Mouse (Mus musculus): Measurements from ENCODE around the gene Sema7a. TPM values are rescaled to one million over a fixed set of nuclear protein-coding genes. Genes with fewer than 3 reads are reported as not detected.

Sema7a gene
- total RNA-seq, 2 experiments from 2014 or later = 0.26 TPM; not detected in 1

DNA sequence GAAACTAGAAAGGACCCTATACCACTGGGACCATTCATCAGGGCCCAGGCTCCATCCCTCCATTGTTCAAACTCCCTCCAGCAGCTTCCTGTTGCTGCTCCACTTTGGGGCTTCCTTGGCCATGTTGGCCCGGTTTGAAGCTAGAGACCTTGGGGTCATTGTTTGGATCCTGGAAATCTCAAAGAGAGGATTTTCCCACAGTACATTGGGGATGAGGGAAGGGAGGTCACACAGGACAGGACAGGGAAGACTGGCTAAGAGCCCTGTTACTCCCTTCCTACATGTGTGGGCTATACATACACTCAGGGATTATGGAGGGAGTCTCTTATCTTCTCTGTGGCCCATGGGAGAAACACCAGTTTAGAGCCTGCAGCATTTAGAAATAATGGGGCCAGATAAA, 18.7 kb downstream of the Sema7a start:
- no peak for ATAC-seq (replicated peaks; ENCODE audit: poor library complexity, severe bottlenecking)

DNA sequence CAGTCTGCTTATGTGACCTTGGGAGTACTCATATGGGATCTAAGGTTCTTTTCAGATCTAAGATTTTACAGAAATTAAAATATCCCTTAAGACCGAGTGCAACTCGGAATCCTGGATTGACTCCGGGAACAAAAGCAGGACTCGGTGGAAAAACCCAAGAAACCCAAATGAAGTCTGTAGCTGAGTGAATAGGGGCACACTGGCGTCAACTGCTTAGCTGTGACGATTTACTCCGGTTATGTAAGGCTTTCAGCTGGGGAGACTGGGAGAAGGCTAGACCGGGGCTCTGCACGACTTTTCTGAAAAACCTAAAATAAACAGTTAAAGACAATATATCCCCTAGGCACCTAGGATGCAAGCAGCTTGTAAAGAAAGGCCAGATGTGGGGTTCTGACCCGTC, 19.5 kb downstream of the Sema7a start:
- no peak for ATAC-seq (replicated peaks; ENCODE audit: poor library complexity, severe bottlenecking)

DNA sequence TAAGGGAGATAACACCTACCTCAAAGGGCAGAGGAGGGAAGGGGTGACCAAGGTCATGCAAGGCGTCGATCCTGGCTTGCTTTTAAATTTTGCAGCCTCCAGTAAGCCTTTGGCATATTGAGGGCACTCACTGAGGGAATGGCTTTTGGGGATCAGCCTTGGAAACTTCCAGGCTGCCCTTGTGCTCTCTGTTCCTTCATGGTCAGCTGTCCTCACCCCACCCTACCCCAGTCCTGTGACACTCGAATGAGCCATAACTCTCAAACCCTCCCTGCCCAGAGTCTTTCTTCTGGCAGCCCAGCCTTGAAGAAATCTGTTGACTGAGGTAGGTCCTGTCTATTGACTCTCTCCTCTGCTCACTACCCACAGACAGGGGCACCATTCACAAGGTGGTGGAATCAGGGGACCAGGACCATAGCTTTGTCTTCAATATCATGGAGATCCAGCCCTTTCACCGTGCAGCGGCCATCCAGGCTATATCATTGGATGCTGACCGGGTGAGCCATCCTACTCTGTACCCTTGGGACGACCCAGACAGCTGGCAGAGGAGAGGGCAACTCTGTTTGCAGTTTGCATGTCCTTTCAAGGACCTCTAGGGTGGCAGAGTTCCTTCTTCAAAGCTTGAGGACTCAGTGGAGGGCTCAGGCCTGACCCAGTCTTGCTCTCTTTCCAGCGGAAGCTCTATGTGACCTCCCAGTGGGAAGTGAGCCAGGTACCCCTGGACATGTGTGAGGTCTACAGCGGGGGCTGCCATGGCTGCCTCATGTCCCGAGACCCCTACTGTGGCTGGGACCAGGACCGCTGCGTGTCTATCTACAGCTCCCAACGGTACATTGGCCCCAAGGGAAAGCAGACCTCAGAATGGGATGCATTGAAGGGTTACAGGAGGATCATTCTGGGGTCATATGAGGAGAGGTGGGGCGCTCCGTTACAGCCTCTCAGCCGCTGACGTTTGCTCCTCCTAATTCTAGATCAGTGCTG, 20.3 kb downstream of the Sema7a start:
- no peak for ATAC-seq (replicated peaks; ENCODE audit: poor library complexity, severe bottlenecking)

DNA sequence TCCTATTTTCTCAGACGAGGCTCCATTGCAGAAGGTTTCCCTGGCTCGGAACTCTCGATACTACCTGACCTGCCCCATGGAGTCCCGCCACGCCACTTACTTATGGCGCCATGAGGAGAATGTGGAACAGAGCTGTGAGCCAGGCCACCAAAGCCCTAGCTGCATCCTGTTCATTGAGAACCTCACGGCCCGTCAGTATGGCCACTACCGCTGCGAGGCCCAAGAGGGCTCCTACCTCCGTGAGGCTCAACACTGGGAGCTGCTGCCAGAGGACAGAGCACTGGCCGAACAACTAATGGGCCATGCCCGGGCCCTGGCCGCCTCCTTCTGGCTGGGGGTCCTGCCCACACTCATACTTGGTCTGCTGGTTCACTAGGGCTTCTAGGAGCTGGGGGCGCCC, 21.3 kb downstream of the Sema7a start:
- no peak for ATAC-seq (replicated peaks; ENCODE audit: poor library complexity, severe bottlenecking)

DNA sequence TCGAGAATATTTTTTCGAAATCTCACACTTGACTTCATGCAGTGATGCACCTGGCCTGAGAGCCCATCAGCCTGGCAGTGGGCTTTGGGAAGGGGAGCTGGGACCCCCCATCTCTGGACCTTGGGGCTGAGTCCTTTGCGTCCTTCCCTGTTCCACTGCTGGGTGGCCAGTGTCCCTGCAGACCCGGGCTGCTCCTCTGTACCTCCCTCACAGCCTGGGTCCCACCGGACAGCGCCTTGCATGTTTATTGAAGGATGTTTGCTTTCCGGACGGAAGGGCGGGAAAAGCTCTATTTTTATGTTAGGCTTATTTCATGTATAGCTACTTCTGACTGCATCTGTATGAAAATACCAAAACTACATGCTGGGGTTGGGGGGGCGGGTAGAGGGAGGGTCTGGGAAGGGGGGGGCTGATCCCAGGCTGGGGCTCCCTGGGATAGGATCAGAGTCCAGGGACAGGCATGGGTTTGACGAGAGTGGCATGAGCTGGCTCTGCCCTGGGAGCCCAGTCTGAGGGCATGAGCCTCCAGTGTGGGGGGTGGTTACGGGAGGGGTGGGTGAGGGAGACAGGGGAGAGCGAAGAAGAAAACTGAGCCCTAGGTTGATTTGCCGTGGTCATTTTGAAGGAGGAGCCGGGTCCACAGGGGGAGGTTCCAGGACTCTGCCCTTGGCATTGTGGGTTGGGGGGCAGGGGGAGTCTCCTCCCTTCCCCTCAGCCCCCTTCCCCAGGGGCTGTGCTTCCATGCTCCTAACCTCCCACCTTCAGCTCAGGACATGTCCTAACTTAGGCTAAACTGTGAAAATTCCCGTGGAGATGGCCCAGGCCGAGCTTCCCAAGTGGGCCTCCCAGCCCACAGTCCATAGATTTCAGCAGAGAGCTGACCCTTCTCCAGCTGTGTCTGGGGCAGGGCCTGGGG, 22.2 kb downstream of the Sema7a start:
- ATAC-seq (replicated peaks; ENCODE audit: poor library complexity, severe bottlenecking) = no peak

DNA sequence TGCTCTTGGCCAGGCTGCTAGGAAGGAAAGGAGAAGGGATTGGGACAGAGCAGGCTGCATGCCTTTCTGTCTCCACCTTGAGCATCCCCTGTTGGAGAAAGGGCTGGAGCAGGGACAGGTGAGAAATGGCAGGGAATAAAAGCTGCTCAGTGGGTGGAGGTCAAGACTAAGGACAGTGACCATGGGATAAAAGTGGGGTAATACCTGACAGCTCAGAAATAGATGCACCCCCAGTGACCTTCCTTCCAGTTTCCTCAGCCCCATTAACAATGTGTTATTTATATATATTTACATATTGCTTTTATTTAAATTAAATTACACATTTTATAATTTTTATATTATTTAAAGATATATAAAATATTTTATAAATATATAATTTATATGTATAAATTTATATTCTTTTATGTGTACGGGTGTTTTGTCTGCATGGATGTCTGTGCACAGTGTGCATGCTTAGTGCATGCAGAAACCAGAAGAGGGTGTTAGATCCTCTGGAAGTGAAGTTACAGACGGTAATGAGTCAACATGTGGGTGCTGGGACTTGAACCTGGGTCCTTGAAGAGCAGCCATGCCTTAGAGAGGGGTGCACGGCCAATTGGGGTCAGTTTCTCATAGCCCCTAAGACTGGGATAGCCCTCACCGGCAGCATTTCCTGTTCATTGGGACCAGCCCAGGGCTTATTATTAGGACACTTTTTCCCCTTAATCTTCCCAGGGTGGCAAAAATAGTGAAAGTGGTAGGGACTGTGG, 23.5 kb downstream of the Sema7a start:
- ATAC-seq (replicated peaks; ENCODE audit: poor library complexity, severe bottlenecking) = no peak

DNA sequence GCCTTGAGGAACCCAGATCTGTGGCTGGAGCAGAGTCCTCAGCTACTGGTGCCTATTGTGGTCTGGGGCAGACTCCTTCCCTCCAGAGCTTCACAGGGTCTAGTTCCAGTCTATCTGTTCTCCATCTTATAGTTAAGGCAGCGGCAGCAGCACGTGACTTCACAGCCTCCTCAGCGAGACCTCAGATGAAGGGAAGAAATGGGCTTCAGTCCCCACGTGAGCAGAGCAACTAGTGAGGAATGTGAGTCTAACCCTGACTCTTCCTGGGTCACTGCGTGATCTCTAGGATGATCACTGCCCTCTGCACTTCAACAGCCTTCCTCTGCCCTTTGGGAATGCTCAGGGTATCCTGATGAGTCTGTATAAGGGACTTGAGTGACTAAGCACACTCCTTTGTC, 24.1 kb downstream of the Sema7a start:
- ATAC-seq (replicated peaks; ENCODE audit: poor library complexity, severe bottlenecking) = no peak

DNA sequence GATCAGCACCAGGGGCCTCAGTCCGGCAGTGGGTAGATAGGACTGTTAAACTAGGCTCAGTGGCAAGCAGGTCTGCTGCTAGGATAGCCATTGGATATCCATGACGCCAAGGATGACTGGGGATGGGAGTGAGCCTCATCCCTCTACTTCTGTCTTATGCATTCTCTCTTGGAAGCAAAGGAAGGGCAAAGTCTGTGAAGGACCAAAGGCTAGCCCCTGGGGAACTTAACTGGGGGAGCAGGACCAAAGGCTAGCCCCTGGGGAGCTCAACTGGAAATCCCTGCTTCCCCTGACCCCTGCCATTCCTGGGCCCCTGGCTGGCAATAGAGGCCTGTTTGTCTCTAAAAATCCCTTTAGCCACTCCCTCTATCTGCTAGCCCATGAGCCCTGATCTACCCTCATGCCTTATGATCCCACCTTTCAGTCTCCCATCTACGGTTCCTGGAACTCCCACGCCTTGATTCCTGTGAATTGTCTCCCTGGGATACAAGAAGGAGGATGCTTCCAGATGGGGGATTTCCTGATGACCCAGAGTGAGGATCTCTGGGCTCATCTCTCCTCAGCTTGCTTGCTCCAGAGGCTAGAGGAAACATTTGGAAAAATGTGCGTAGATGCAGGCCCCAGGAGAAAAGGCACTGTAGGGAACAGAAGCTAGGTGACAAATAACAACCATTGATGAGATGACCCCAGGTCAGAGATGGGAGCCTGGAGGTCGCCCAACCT, 24.8 kb downstream of the Sema7a start:
- ATAC-seq (replicated peaks; ENCODE audit: poor library complexity, severe bottlenecking) = no peak

DNA sequence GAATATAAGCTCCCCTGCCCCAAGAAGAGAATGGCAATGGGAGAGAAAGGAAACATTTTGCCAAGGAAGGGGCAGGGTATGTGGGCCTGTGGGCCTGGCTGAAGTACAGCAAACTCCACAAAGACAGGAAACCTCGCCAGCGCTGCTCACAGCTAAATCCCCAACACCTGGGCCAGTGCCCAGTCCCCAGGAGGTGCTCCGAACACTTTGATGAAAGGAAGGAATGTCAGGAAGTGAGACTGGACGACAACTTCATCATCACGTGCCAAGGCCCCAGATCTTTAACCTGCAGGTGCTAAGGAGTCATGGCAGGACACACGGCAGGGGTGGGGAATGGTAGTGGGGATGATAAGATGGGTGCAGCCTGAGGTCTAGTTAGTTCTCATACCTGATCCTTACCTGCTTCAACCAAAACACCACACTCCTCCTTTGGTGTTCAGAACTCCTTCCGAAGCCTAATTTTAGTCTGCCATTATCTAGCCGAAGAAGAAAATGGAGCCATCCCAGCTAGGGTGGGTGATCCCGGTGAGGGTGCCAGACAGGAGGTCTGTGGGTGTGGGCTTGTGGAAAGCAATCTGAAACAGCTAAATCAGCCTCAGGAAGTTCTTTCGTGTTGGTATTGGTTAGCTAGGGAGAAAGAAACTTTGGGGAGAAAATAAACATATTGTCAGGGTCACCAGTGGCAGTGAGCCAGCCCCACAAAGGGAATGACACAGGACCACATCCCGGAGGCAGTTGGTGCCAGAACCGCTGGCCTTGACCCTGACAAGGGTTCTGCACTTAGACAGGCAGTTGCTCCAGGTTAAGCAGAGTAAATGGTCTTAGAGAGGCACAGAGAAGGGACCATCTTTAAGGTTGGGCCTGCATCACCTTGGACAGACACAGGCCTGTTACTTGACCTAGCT, 25.6 kb downstream of the Sema7a start:
- no peak for ATAC-seq (replicated peaks; ENCODE audit: poor library complexity, severe bottlenecking)

DNA sequence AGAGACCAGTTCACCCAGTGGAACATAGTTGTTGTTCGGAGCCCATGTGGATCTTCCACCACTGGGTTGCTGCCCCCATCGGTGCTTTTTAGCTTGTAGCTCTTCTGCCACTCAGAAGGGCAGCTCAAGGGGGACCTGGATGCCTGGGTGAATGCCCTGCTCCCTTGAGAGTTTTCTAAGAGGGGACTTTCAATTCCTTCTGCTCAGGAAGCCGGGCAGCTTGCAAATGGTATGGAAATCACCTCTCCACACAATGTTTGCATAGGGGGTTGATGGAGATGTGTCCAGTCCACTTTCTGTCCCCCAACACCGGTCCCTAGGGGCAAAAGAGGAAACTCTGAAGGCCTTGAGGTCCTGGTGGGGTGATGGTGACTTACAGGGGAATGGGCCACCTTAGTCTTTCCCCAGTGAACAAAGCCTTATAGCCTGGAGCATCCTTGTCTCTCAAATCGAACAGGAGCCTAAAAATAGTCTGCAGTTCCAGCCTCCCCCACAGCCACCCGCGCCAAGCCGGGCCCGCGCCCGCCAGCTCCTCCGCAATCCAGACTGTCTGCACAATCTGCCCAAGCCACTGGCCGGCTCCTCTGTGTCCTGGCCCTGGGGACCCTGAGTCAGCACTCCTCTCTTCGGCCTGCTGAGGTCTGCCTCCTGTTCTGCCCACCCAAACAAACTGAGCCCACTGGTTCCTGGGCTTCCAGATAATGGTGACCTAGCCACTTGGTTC, 27.5 kb downstream of the Sema7a start:
- no peak for ATAC-seq (replicated peaks; ENCODE audit: poor library complexity, severe bottlenecking)

DNA sequence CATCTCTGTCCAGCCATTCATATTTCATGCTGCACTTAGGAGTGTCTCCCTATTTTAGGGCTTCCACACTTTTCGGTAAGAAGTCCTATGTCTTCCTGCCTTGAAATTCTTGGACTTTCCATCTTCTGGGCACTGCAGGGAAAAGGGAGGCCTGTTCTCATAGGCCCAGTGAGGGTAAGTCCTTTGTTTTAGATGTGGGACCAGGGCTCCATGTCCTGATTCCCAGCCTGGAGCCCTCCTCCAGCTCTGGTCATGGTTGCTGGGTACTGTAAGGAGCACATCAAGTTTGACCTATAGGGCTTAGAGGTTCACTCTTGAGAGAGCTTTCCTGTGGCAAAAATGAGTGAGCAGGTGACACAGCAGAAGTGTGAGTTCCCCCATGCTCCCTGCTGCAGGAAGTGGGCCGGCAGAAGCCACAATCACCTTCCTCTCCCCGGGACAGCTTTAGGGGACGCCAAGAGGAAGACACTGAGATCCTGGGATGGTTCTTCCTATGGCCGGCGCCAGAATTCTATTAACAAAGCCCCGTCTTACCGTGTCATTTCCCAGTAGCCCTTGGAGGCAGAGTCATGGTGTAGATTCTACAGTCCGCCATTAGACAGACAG, 28.4 kb downstream of the Sema7a start:
- peak; percentile 50 for ATAC-seq (replicated peaks; ENCODE audit: poor library complexity, severe bottlenecking)

DNA sequence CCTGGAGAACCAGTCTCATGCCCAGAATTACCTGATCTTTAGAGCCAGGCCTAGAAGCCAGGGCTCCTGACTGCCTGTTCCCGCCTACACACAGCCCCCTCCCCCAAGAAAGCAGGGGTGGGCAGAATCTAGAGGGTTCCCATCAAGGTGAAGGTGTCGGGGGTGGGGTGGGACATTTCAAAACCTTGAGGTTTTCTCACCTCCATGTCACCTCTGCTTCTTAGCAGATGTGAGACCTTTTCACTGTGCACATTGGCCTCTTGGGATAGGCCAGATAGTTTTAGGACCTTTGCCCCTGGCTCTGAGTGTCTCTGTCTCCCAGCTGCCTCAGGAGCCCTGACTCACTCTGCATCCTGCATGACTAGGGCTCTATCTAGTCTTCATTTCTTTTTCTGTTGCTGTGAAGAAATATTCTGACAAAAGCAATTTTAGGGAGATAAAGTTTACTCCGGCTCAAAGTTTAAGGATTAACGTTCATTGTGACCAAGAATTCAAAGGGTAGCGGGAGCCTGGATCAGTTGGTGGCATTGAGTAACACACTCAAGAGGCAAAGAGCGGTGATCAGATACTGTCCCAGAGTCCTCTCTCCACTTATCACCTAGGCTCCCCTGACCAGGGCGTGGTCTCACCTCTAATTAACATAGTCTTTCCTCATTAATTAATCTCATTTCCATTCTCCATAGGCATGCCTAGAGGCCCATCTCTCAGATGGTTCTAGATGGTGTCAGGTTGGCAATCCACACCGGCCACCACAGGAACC, 29.1 kb downstream of the Sema7a start:
- ATAC-seq (replicated peaks; ENCODE audit: poor library complexity, severe bottlenecking) = no peak

DNA sequence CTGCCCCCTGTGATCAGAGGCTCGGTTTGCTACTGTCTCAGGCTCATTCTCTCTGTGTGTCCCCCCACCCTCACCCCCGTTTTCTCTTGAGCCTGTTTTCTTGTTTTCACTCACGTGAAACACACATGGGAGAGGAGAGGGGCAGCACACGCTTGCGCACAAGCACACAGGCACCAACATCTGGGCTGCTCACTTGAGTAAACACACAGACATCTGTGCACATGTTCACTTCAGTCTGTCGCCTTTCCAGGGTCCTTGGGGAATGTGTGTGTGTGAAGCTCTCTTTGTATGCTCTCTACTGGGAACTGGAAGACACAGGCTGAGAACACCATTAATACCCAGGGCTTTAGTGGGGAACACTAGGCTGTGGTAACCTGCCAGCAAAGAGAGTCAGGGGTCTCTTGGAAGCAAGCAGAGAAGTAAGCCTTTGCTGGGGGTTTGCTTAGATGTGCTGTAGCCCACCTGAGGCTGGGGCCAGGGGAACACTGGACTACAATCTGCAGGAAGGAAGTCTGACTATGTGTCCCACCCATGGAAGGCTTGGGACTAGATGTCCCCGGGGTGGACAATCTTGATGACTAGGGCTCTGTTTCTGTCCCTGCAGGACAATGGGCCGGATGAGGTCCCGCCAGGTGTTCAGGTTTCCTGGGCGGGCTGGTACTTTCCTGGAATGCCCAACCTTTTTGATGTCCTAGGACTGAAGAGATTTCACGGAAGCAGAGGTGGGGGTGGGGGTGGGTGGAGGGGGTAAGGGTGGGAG, 30.0 kb downstream of the Sema7a start:
- ATAC-seq (replicated peaks; ENCODE audit: poor library complexity, severe bottlenecking) = no peak

DNA sequence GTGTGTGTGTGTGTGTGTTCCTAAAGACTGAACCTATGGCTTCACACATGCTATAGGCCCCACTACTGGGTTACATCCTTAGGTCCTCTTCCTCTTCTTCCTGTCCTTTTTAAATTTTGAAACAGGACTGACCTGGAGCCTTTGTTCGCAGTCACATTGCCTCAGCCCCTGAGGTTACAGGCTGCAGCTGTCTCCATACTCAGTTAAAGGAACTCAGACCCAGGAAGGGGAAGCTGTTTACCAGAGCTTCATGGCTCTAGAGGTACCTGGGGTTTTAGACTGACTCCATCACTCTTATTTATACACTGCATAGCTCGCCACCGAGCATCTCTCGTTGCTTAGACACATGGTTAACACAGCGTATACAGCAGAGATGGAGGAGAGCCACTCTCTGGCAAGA, 31.5 kb downstream of the Sema7a start:
- ATAC-seq (replicated peaks; ENCODE audit: poor library complexity, severe bottlenecking) = peak; percentile 58

DNA sequence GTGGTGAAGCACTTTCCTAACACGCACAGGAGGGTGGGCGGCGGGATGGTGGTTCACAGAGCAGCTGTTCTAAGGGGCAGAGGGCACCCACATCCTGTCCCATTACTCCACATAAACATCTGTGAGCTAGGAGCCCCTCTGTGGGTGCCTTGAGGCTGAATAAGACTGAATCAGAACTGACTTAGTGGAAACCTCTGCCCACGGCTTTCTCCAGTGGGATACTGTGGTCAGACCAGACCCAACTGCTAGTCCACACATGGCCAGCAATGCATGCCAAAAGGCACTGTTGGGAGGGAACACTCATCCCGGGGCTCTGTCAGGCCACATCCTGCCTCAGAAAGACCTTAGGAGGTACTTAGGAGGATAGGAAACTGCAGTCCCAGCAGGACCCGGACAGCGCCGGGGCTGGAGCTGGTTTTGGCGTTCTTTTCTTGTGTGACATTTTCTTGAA, 32.3 kb downstream of the Sema7a start:
- ATAC-seq (replicated peaks; ENCODE audit: poor library complexity, severe bottlenecking) = no peak; the same call in 1 of the 2 replicates

DNA sequence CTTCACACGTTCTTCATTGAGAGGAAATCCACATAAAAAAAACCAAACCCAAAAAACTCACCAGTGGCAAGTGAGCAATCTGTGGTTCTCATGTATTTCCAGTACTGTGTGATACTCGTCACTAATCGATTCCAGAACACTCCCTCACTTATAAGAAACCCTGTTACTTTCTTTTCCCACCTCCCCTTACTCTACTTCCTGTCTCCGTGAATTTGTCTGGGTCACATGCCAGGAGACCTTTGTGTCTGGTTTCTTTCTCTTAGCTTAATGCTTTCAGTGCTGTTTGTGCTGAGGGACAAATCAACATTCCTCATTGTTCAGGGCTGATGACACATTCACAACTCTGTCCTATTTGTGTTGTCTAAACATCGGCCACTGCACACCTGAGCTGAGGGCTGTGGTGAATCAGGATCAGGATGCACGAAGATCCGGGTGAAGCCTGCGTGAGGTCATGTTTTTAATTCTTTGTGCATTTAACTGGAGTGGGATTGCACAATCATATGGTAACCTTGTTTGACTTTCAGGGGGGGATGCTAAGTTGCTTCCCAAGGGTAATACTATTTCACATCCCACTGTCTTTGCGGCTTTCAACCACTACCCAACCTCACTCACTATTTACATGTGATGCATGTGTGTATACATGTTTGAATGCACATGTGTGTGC, 33.0 kb downstream of the Sema7a start:
- no peak for ATAC-seq (replicated peaks; ENCODE audit: poor library complexity, severe bottlenecking)

Measured in granulocyte monocyte progenitor cell, adult 5-6 weeks (primary cell).